Mouse (Mus musculus): ENCODE results near the gene Tmem131. TPM values are rescaled to one million over a fixed set of nuclear protein-coding genes. Genes with fewer than 3 reads are reported as not detected.

Gene Tmem131
- 10 to 100 TPM; 26.0 to 33.1 TPM for polyA plus RNA-seq (2017; shearing (Covaris generic))

GRCm38 (mm10) chr1:36943653-36944052 lies at the start of gene Tmem131:
Tmem131 (minus strand) TSS chr1:36943666.

GRCm38 (mm10) chr1:36761568-36761967 lies 181.9 kb downstream of the Tmem131 start, which contains the start of gene Zap70:
Zap70 (plus strand) TSS chr1:36761798.

Other genes starting within 250 kb of the Tmem131 start
- gene 4933424G06Rik, start 233.5 kb downstream of the Tmem131 start, polyA plus RNA-seq (2017; shearing (Covaris generic)): not detected
- 10 to 100 TPM; 48.0 to 50.5 TPM for gene Actr1b, start 229.2 kb downstream of the Tmem131 start, polyA plus RNA-seq (2017; shearing (Covaris generic))
- 100 to 1,000 TPM; 208 to 229 TPM for gene Zap70, start 181.9 kb downstream of the Tmem131 start, polyA plus RNA-seq (2017; shearing (Covaris generic))
- gene Vwa3b, start 82.9 kb upstream of the Tmem131 start, polyA plus RNA-seq (2017; shearing (Covaris generic)): 1 to 10 TPM in 1 of 2 experiments, under 1 TPM in 1; 0.97 to 1.4 TPM

Data from inflammation-experienced regulatory T-cells (primary cell).